Mouse (Mus musculus) neural tube, embryonic 15.5 days (tissue): Measurements from ENCODE around the gene Sh3pxd2b. TPM values are rescaled to one million over a fixed set of nuclear protein-coding genes. Genes with fewer than 3 reads are reported as not detected.

Experiments used
- ATAC-seq: fragments of 200-750 bp; cut with Nextera tagmentation; 2 replicates; pipeline ENCODE4 v1.8.0; 2017; ENCODE audit warnings: mild to moderate bottlenecking, moderate TSS enrichment, moderate library complexity; ENCODE audit not compliant: low FRiP score
- H3K27ac ChIP-seq: fragments of 300-500 bp; sonication (generic); replicated peaks from 2 replicates; pipeline ENCODE4 v1.5.1; 2015; ENCODE audit warnings: mild to moderate bottlenecking, inconsistent platforms
- H3K27me3 ChIP-seq: fragments of 300-500 bp; sonication (generic); replicated peaks from 2 replicates; pipeline ENCODE4 v1.6.1; 2015; ENCODE audit warnings: inconsistent platforms
- H3K36me3 ChIP-seq: fragments of 300-500 bp; sonication (generic); 2 replicates; pipeline ENCODE4 v1.6.1; 2015; ENCODE audit warnings: inconsistent platforms
- H3K4me1 ChIP-seq: fragments of 300-500 bp; sonication (generic); 2 replicates; pipeline ENCODE4 v1.6.1; 2015; ENCODE audit warnings: inconsistent platforms
- H3K4me2 ChIP-seq: fragments of 300-500 bp; sonication (generic); 2 replicates; pipeline ENCODE4 v1.6.1; 2015; ENCODE audit warnings: inconsistent platforms, mild to moderate bottlenecking, moderate library complexity
- H3K4me3 ChIP-seq: fragments of 300-500 bp; sonication (generic); replicated peaks from 2 replicates; pipeline ENCODE4 v1.5.1; 2015; ENCODE audit warnings: mild to moderate bottlenecking, inconsistent platforms
- H3K9ac ChIP-seq: fragments of 300-500 bp; sonication (generic); replicated peaks from 2 replicates; pipeline ENCODE4 v1.6.1; 2015; ENCODE audit warnings: mild to moderate bottlenecking, inconsistent platforms
- H3K9me3 ChIP-seq: fragments of 300-500 bp; sonication (generic); replicated peaks from 2 replicates; pipeline ENCODE4 v1.6.1; 2016; ENCODE audit warnings: inconsistent platforms
- WGBS: fragments of 180-500 bp; shearing (Covaris S2); methylation state at CpG from one replicate; pipeline ENCODE4 v1.1.7; 2015; ENCODE audit warnings: mixed read lengths; 5-methylcytosine and 5-hydroxymethylcytosine counted together
- polyA plus RNA-seq: library from polyadenylated mRNA; unstranded; fragments of >200 nt; fragmentation: Nextera tagmentation; extraction: Ambion mirVana; gene quantifications from 2 replicates; pipeline ENCODE4 v1.2.1, GENCODE M21; 2015

The Sh3pxd2b gene
- polyA plus RNA-seq, 1 experiment from 2014 or later = 17.8 TPM

DNA sequence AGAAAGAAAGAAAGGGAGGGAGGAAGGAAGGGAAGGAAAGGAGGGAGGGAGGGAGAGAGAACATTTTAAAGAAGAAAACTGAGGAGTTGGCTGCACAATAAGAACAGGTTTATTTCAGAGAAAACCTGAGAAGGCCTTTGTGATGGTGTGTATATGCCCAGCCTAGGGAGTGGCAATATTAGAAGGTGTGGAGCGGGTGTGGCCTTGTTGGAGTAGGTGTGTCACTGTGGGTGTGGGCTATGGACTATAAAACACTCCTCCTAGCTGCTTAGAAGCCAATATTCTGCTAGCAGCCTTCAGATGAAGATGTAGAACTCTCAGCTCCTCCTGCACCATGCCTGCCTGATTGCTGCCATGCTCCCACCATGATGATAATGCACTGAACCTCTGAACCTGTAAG, 4.3 kb upstream of the Sh3pxd2b start:
- H3K36me3 ChIP-seq = no peaks in the 10 kb centered on the region
- no peaks in the 10 kb centered on the region for H3K27me3 ChIP-seq
- 100% methylated on average over 1 of the region's 1 CpGs for WGBS
- no peak overlapping the region for H3K4me2 ChIP-seq
- peaks cover 15% of the 10 kb centered on the region for H3K4me1 ChIP-seq
- H3K4me3 ChIP-seq = no peak overlapping the region
- no peak overlapping the region for H3K27ac ChIP-seq
- no peak for ATAC-seq
- H3K9ac ChIP-seq = no peak overlapping the region
- H3K9me3 ChIP-seq = no peaks in the 10 kb centered on the region

DNA sequence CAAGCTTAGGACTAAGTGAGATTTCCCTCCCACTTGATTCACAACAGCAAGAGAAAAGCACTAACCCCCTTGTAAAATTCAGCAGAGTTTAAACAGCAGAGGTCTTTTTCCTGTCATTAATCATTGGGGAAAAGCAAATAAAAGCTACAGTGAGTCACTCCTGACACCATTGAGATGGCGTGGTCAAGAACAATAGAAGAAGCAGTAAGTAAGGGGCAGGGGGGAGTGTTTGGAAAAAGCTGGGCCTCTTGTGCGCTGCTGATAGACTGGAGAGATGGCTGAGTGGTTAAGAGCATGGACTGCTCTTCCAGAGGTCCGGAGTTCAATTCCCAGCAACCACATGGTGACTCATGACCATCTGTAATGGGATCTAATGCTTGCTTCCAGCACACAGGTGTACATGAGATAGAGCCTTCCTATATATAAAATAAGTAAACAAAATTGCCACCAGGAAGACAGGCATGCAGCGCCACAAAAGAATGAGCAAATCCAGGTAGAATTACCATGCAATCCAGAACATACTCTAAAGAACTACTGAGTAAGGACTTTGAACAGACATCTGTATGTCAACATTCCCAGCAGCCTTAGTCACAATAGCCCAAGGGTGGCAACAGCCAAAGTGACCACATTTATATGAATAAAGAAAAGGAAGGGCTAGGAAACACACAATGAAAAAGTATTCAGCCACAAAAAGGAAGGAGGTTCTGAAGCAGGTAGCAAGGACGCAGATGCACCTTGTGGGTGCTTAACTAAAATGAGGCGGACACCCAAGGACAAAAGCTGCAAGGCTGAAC, 1.9 kb upstream of the Sh3pxd2b start:
- Histone ChIP-seq H3K4me3 (no peak overlapping the region), H3K9me3 (no peaks in the 10 kb centered on the region), H3K4me2 (no peak overlapping the region), H3K27me3 (no peaks in the 10 kb centered on the region), H3K36me3 (0 out of 2 replicates have a peak, but pooled peaks cover 2% of the 10 kb centered on the region), H3K27ac (no peak overlapping the region), H3K9ac (no peak overlapping the region), H3K4me1 (peaks cover 39% of the 10 kb centered on the region)
- no peak for ATAC-seq
- 56% methylated on average over 6 of the region's 6 CpGs for WGBS

DNA sequence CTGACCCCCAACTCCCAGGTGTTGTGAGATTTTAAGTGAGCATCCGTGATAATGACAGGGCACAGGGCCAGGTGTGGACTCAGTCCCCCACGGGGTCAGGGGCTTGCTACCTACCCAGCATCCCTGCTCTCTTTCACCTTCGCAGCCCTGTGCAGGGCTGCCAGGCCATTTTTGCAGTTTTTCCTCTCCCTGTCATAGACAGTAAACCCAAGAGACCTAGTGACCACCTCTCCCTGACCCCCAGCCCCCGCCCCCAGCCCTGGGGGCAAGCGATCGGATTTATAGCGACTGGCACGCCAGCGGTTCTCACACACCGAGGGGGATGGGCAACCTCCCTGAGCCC, 385 bp upstream of the Sh3pxd2b start:
- peak overlapping the region; percentile 82 for H3K9ac ChIP-seq
- H3K4me3 ChIP-seq = peak overlapping the region; percentile 82
- peaks cover 41% of the 10 kb centered on the region for H3K4me1 ChIP-seq
- H3K9me3 ChIP-seq = no peaks in the 10 kb centered on the region
- H3K27ac ChIP-seq = peak overlapping the region; percentile 84
- peak; percentile 39 for ATAC-seq
- 3% methylated on average over 10 of the region's 10 CpGs for WGBS
- H3K36me3 ChIP-seq = peaks cover 17% of the 10 kb centered on the region
- peak overlapping the region; percentile 86 for H3K4me2 ChIP-seq
- no peaks in the 10 kb centered on the region for H3K27me3 ChIP-seq

DNA sequence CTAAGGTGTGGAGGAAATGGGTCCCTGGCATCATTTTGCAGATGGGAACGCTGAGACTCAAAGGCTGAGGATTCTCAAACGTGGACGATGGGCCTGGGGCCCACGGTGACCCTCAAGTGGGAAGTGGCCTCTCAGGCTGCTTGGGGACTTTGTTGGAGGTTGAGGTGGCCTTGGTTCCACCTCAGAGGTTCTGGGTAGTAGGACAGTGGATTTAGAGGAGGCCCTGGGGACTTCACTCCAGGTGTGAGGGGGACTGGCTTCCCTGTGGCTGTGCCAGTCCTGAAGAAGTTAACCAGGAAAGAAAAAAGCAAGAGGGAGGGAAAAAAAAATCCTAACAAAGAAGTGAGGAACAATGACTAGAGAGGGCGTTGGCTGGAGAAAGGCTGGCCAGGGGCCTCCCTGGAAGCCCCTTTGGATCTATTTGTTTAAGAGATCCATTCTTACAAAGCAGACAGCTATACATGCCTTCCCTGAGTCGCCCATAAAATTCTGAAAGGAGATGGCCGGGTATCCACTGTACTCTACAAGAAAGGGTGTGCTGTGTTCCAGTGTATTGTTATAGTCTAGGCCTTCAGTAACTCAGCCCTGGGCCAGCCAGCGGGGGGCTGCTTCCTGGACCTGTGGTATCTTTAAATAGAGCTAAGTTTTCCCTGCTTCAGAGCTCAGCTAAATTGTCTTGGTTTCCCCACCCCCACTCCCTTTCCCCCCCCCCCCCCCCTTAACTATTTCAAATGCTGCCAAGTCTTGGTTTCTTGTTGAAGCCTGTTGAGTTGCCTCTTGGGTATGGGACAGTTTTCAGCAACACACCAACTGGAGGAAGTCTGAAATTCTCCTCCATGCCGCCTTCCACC, 1.0 kb downstream of the Sh3pxd2b start:
- Histone ChIP-seq H3K36me3 (peaks cover 20% of the 10 kb centered on the region), H3K9me3 (no peaks in the 10 kb centered on the region), H3K4me3 (peak overlapping the region; percentile 82), H3K4me1 (peaks cover 41% of the 10 kb centered on the region), H3K4me2 (peak overlapping the region; percentile 86), H3K27ac (peak overlapping the region; percentile 84), H3K9ac (peak overlapping the region; percentile 82), H3K27me3 (no peaks in the 10 kb centered on the region)
- WGBS = 14% methylated on average over 9 of the region's 9 CpGs
- no peak for ATAC-seq

DNA sequence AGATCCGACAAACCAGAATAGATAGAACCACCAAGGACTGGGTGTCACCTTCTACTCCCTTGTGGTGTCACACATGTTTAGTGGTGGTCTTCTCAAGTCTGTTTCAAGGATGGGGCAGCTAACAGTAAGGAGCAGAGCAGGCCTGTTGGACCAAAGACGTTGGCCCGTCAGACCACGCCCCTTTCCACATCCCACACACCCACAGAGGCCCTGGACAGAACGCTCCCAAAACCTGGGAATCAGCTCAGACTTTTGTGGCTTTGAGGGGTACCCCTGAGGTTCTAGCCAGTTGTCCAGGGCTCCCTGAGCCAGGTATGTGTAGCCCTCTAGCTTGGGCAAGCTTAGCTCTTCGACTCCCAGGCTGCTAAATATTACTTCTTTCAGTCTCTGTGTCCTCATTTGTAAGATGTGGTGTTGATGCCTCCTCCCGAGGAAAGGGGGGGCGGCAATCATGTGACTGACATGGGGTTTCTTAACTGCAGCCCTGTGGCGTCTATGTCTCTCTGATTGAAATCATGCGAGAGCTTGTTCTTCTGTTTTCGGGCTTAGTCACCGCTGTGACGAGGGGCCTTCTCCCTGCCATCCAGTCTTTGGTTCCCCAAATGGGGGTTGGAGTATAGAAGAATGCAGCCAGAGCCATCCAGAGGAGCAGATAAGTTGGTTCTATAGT, 1.8 kb downstream of the Sh3pxd2b start:
- Histone ChIP-seq H3K4me1 (peaks cover 46% of the 10 kb centered on the region), H3K9ac (peak overlapping the region; percentile 26; the same call in 1 of the 2 replicates), H3K36me3 (peaks cover 20% of the 10 kb centered on the region), H3K9me3 (no peaks in the 10 kb centered on the region), H3K4me2 (peak overlapping the region; percentile 86), H3K27ac (peak overlapping the region; percentile 84; the same call in 1 of the 2 replicates), H3K27me3 (no peaks in the 10 kb centered on the region), H3K4me3 (peak overlapping the region; percentile 82)
- WGBS = 64% methylated on average over 13 of the region's 13 CpGs
- ATAC-seq = no peak

DNA sequence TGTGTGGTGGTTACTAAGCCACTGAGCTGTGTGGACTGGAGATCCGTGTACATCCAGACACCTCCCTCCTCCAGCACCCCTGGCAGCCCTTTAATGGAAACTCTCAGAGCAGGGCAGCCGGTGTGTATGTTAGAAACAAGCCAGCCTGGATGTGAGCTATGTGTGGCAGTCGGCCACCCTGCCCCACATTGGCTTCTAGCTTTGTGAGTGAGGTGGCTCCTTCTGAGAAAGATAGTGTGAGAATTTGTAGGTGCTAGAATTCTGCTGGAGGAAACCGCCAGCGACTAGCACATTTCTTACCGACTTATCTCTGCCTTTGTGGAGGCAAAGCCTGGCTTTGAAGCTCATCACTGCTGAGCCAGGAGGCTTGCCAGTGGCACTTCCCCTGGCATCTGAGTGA, 5.3 kb downstream of the Sh3pxd2b start:
- WGBS = 78% methylated on average over 6 of the region's 6 CpGs
- H3K4me1 ChIP-seq = peaks cover 61% of the 10 kb centered on the region

DNA sequence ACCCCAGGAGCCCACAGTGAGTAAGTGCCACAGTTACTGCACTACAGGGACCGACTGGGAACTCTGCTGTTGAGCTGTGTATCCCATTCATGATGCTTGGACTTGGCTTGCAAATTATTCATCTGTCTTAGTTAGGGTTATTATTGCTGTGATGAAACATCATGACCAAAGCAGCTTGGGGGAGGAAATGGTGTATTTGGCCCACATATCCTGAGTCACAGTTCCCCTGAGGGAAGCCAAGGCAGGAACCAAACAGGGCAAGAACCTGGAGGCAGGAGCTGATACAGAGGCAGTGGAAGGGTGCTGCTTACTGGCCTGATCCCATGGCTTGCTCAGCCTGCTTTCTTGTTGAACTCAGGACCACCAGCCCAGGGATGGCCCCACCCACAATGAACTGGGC, 7.8 kb downstream of the Sh3pxd2b start:
- Histone ChIP-seq H3K27me3 (no peaks in the 10 kb centered on the region), H3K9me3 (no peaks in the 10 kb centered on the region), H3K9ac (no peak overlapping the region), H3K36me3 (peaks cover 20% of the 10 kb centered on the region), H3K4me2 (no peak overlapping the region), H3K27ac (no peak overlapping the region), H3K4me1 (peaks cover 43% of the 10 kb centered on the region), H3K4me3 (no peak overlapping the region)
- no peak for ATAC-seq
- 69% methylated on average over 1 of the region's 1 CpGs for WGBS

More for the DNA sequence above, 5.3 kb downstream of the Sh3pxd2b start:
- Histone ChIP-seq H3K27me3 (no peaks in the 10 kb centered on the region), H3K36me3 (peaks cover 20% of the 10 kb centered on the region), H3K9ac (no peak overlapping the region), H3K4me3 (no peak overlapping the region), H3K9me3 (no peaks in the 10 kb centered on the region), H3K27ac (peak overlapping the region; percentile 0; the same call in 1 of the 2 replicates), H3K4me2 (no peak overlapping the region)
- ATAC-seq = no peak

DNA sequence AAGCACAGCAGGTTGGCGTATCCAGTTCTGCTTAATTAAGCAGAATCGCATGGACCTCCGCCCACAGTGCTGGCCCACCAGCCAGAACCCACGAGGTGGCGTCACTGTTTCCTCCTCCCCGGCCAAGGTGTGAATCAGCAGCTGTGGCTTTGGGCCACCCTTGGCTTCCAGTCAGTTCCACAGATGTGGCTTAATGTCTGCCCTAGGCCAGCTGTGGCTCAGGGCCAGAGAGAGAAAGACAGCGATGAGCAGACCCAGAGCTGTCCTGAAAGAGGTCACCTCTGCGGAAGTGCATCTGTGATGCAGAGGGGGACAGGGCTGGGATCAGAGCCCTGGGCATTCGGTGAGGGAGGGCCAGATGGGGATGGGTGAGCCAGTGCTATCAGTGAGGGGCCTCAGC, 10.1 kb downstream of the Sh3pxd2b start:
- Histone ChIP-seq H3K4me2 (no peak overlapping the region), H3K9ac (no peak overlapping the region), H3K27me3 (no peaks in the 10 kb centered on the region), H3K4me1 (peaks cover 39% of the 10 kb centered on the region), H3K27ac (no peak overlapping the region), H3K36me3 (no peaks in the 10 kb centered on the region), H3K4me3 (no peak overlapping the region), H3K9me3 (no peaks in the 10 kb centered on the region)
- 44% methylated on average over 9 of the region's 9 CpGs for WGBS
- no peak; the same call in 1 of the 2 replicates for ATAC-seq

DNA sequence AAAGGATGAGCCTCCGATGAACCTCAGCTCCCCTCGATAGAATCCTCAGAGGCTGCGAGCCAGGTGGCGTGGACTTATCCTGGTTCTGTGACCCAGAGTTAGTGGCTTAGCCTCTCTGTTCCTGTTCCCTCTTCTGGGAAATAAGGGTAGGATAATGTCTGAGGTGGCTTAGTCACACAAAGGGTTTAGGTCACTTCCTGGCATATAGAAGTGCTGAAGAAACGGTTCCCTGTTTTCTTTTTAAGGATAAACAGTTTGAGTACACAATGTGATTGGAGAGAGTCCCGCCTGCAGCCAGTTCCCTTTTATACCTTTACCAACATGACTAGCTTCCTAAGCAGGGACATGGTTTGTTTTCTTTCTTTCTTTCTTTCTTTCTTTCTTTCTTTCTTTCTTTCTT, 10.8 kb downstream of the Sh3pxd2b start:
- Histone ChIP-seq H3K27ac (no peak overlapping the region), H3K4me2 (no peak overlapping the region), H3K4me1 (peaks cover 46% of the 10 kb centered on the region), H3K27me3 (no peaks in the 10 kb centered on the region), H3K9ac (no peak overlapping the region), H3K36me3 (no peaks in the 10 kb centered on the region), H3K9me3 (no peaks in the 10 kb centered on the region), H3K4me3 (no peak overlapping the region)
- no peak for ATAC-seq
- 77% methylated on average over 6 of the region's 6 CpGs for whole genome bisulfite sequencing

DNA sequence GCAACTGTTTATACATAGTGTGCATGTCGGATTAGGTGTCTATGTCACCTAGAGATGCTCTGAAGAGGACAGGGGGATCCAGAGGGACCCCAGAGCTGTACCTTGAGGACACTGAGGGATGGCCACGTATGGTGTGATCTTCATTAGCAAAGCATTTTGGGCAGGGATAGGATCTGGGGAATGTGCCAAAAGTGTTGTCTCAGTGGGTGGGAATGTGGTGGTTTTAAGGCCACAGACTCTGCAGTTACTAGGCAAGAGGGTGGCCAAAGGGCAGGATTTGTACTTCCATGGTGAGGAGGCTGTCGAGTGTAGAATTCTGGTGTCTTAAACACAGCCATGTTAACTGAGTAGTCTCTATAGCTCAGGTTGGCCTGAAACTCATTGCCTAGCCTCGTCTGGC, 11.9 kb downstream of the Sh3pxd2b start:
- no peak for ATAC-seq
- no peaks in the 10 kb centered on the region for H3K27me3 ChIP-seq
- no peak overlapping the region for H3K4me3 ChIP-seq
- H3K4me2 ChIP-seq = no peak overlapping the region
- H3K9ac ChIP-seq = no peak overlapping the region
- H3K9me3 ChIP-seq = no peaks in the 10 kb centered on the region
- no peaks in the 10 kb centered on the region for H3K36me3 ChIP-seq
- H3K4me1 ChIP-seq = peaks cover 51% of the 10 kb centered on the region
- no peak overlapping the region for H3K27ac ChIP-seq
- 84% methylated on average over 4 of the region's 4 CpGs for WGBS

DNA sequence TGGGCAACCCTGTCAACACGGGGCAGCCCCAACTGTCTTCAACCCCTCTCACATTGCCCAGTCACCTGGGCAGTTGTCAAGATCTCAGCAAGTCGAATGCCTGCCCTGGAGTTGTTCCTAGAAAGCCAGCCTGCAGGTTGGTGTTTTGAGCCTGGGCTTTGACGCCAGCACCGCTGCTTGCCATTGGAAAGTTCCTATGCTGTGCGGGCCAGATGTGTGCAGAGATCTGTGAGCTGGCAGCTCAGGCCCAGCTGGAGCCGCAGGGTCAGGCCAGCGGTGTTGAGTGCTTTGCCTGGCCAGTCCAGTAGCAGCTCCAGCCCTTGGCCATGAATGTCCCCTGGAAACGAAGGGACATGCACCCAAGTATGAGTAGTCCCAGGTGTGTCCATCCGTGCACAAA, 14.2 kb downstream of the Sh3pxd2b start:
- Histone ChIP-seq H3K4me2 (no peak overlapping the region), H3K27me3 (no peaks in the 10 kb centered on the region), H3K36me3 (no peaks in the 10 kb centered on the region), H3K9ac (no peak overlapping the region), H3K9me3 (no peaks in the 10 kb centered on the region), H3K27ac (no peak overlapping the region), H3K4me3 (no peak overlapping the region), H3K4me1 (peaks cover 46% of the 10 kb centered on the region)
- no peak for ATAC-seq
- WGBS = 95% methylated on average over 9 of the region's 9 CpGs
